Mouse (Mus musculus) common myeloid progenitor, adult 5-6 weeks (primary cell): ENCODE data around the gene Eya4. TPM values are rescaled to one million over a fixed set of nuclear protein-coding genes. Genes with fewer than 3 reads are reported as not detected.

Experiments
- ATAC-seq: replicated peaks from 2 replicates; pipeline ENCODE4 v1.8.0; 2016; ENCODE audit warnings: low read depth, mild to moderate bottlenecking, moderate TSS enrichment, inconsistent platforms; ENCODE audit not compliant: poor library complexity, severe bottlenecking
- total RNA-seq: library from RNA; stranded (forward); fragments of 200-1000, 187-1606 nt; gene quantifications from 2 replicates; pipeline ENCODE4 v1.2.3, GENCODE M21; 2017

Gene Eya4
- 0.23 TPM in 1 of 2 replicates, not detected in the other for total RNA-seq

DNA sequence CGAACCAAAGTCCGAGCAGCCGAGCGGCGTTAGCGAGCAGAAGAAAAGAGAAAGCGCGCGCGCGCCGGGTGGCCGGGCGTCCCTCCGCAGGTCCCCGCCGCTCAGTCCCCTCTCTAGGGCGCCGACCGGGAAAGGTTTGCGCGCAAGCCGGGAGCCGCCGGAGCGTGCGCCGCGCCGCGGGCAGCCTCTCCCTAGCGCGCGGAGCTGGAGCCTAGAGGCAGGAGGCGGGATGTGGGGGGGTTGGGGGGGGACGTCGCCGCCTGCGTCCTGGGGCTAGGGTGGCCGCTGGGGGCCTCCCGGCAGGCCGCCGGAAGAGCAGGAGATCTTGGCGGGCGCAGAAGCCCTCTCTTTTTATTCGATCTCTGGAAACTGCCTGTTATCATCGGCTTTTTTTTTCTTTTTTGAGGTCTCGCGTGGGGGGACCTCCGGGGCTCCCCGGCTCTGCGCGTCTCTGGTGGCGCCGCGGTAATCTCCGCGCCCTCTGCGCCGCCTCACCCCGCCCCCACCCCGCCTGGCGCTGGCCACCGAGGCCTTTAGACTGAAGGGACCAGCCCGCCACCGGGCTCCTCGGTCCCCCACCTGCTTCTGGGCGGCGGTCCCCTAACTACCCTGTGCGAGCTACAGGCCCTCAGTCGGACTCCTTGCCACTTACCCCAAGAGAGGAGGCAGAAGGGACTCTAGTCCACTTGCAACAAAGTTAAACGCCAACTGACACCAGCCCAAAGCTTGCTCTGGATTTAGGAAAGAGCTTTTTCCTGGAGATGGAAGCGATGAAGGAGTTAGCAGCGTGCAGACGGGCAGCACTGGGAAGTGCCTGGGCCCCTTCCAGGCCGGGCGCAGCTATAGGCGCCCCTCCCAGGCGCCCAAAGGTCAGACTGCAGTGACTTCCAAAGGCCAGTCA, at the start of gene Eya4:
Gene Eya4, minus strand, starts transcription at position 776 of the 901 bp plus-strand sequence.
- peak; percentile 39; the same call in 1 of the 2 replicates for ATAC-seq

GRCm38 (mm10) chr10:23395399-23395798, 44.8 kb upstream of the Eya4 start:
- ATAC-seq: 0 out of 2 replicates have a peak, but pooled peaks have one; percentile 25

DNA sequence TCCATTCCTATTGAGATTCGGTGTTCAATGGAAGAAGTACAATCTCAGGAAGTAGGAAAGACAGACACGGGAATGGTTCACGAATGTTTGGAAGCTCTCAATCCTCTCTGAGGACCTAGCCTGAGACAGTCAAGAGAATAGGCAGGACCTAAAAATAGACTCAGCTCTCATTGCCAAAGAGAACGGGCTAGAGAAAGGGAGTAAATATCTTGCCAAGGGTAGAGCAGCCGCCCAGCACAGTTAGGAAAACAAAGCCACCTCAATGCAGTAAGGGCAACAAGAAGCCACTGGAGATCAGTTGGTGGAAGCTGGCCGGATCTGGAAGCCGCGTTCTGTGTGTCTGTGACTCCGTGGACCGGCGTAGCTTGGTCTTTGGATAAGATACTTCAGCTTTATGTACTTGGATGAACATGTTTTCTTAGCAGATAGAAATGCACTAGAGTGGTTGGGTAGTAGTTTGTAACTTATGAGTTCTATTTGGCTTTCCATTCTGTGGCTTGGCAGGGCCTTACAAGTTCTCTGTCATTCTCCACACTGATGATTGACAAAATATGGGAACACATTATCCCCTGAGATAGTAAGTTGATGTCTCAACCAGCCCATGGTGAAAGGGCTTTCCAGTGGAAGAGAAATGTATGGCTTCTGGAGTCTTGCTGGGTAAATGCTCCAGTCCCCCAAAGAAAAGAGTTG, 44.1 kb upstream of the Eya4 start:
- no peak for ATAC-seq

GRCm38 (mm10) chr10:23394152-23394551, 43.6 kb upstream of the Eya4 start:
- ATAC-seq: no peak

DNA sequence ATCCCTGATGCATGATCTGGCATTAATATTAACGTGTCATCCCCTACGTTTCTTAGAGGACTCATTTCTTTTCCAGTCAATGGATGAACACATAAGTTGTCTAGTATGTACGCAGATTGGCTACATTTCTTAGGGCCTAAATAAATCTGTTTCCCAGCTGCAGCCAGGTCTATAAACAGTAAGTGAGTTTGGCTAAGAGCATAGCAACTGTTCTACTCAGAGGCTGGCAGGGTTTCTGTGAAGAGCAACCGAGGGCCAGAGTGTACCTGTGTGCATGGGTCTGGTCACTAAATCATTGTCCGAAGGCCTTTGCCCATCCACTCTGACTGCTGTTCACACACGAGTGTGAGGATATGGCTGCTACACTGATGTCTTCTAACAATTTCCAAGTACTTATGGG, 13.3 kb upstream of the Eya4 start:
- no peak for ATAC-seq

DNA sequence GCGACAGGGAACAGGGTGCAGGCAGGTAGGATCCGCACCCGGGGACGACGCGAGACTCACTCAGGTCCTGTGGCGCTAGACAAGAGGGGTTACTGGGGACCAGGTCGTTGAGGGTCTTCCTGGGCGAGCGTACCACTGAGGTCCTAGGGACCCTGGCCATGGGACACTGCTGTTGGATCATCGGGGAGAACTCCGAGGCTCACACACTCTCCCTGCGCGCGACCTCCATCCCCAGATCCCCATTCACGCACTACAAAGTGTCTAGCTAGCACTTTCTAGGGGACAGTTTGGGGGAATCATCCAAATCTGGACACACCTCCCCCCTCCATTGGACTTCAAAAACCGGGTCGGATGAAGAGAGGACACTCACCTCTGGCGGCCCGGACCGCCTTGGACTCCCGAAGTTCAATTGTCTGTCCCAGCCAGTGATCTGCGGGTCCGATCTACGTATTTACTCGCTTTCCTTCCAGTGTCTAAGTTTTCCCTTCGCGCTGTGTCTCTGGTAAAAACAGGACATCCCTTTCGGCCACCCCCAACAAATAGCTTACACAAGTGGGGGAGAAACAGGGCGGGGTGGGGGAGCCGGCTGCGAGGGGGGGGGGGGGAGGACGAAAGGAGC, 1.1 kb downstream of the Eya4 start:
- ATAC-seq: no peak

GRCm38 (mm10) chr10:23348893-23349391, 1.6 kb downstream of the Eya4 start:
- no peak for ATAC-seq

- no peak for ATAC-seq
Measured at GRCm38 (mm10) chr10:23348101-23348892, 2.3 kb downstream of the Eya4 start.

DNA sequence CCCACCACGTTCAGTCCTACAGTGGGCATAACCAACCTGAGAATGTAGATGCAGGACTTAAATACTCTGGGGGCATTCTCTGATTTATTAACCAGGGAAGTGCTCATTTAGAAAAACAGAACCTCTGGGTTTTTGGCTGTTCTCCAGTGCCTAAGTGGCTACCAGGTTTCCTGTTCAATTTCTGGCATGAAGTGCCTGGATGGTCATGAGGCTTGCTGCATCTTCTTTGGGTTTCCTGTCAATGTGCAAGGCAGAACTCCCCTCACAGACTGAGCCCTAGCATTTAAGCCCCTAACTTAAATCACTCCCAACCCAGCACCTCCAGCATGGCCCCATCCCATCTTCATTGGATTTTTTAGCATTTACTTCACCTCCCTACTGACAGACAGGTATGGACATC, 13.3 kb downstream of the Eya4 start:
- ATAC-seq: 0 out of 2 replicates have a peak, but pooled peaks have one; percentile 18

DNA sequence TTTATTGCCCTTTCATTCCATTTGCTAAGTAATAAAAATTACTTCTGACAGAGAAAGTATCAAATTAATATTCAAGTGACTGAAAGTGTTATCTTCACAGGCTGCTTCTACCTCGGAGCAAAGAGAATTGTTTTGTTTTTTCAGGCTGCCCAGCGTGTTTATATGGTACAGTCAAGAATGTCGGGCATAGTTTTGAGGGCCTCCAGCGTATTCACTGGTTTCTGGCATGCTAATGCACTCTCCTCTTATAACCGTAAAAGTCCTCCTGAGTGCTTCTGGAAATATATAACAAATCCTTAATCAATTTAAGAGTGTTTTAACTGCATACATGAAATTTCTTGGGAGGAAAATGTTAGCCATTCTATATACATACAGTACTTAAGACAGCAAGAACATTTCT, 17.8 kb downstream of the Eya4 start:
- no peak for ATAC-seq

DNA sequence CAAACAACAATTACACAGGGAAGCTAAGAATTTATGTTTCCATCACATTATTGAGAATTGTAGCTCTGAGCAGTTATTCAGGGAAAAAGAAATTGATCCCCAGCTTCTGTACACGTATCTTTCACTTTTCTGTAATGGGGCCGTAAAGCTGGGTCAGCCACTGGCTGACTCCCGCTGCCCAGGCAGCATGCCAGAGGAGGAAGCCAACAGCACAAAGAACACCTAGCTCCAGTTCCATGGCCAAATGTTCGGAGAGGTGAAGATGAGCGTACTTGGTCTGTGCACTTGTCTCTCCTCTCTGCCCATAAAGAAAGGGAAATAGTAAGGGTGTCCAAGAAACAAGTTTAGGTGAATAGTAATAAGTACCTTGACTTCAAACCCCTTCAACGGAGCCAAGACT, 22.9 kb downstream of the Eya4 start:
- no peak for ATAC-seq

GRCm38 (mm10) chr10:23322275-23322674, 28.3 kb downstream of the Eya4 start:
- ATAC-seq: no peak

- no peak for ATAC-seq
Measured at GRCm38 (mm10) chr10:23295616-23296015, 55.0 kb downstream of the Eya4 start.

DNA sequence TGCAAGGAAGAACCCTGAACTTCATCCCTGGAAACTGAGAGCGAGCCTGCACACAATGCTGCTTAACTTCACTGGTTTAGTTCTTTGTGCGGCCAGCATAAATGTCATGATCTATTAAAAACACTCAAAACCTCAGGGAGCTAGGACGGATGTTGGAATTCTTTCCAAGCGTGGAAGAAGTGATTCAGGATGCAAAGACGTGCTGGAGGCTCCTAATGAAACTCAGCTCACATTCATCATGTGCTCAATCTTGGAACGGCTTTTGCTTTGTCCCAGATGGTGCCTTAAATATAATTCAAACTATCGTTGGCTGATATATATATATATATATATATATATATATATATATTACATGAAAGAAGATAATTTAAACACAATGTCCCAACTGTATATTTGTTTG, 58.1 kb downstream of the Eya4 start:
- ATAC-seq: no peak

- no peak for ATAC-seq
Measured at GRCm38 (mm10) chr10:23277371-23277770, 73.2 kb downstream of the Eya4 start.

GRCm38 (mm10) chr10:23271050-23271621, 79.5 kb downstream of the Eya4 start:
- ATAC-seq: no peak

DNA sequence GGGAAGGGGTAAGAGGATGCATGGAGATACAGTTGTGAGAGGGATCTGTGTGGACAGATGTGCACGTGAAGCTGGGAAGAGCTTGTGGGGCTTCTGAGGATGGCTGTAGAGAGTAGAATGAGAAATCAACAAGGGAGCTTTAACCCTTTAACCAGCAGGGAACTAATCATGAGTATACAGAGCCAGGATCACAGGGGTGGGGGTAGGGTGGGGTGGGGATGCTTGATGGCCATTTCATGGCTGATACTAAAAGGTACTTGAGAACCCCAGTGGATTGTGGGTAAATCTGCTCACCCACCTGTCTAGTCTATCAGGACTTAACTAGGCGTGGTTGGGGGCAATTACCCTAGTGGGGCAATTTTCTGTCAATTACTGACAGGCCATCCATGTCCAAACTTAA, 80.1 kb downstream of the Eya4 start:
- ATAC-seq: no peak

DNA sequence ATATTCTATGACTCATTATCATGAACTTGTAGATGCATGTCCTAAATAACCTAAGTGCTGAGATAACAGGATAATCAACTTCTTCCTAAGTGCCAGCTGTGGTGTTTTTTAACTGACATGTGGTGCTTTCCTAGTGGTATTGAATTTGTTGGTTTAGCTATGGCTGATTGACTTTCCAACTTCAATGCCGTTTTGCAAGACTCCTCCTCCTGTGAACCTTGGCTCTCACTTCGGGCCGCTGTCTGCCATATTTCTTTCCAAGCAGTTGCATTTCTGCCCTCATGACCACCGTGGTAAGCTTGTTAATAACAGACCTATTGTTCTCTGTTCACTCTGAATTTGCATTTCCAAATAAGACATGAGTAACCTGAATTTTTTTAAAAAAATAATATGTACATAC, 98.4 kb downstream of the Eya4 start:
- no peak for ATAC-seq

GRCm38 (mm10) chr10:23246485-23246884, 104.1 kb downstream of the Eya4 start:
- no peak for ATAC-seq
